Comparison of ENCODE assay signal across 19 mouse cellular contexts in genomic region chr11:78500623-78501202, GRCm38 (mm10). TPM values are rescaled to one million over a fixed set of nuclear protein-coding genes. Genes with fewer than 3 reads are reported as not detected.
DNase-seq lines count a peak whose midpoint lies in the region; ATAC-seq lines count a peak whose summit lies in the region.
"Had no signal": no experiment of that assay in that cellular context is flagged by ENCODE, and none has a peak within 500 bp of the region (broad histone marks: within the 10 kb centered on the region; RNA-seq: fewer than 3 reads in every experiment).

No protein-coding gene starts in this region.

- ATAC-seq in midbrain, embryonic 14.5 days (ENCODE audit: low FRiP score, low TSS enrichment) = no peak
- ATAC-seq in liver, embryonic 11.5 days (replicated peaks; ENCODE audit: low FRiP score) = peak; percentile 29; the same call in 1 of the 2 replicates
- no peak for ATAC-seq in neural tube, embryonic 13.5 days (ENCODE audit: low read depth)

- no peak overlapping the region for H3K4me2 ChIP-seq in midbrain, embryonic 14.5 days (ENCODE audit: low read length)
- H3K4me2 ChIP-seq in liver, embryonic 11.5 days = peak overlapping the region; percentile 44
- peak overlapping the region; percentile 31 for H3K4me2 ChIP-seq in neural tube, embryonic 13.5 days
- H3K4me2 ChIP-seq: heart, embryonic 12.5 days; limb, embryonic 13.5 days had no signal

- peak; percentile 42 for DNase-seq in cerebellum, adult 9-11 months
- no peak for DNase-seq in cerebellum, adult 9-10 months
- no peak for DNase-seq in midbrain, embryonic 10.5 days (ENCODE audit: low spot score)
- DNase-seq in midbrain, embryonic 14.5 days = no peak
- DNase-seq in liver, embryonic 11.5 days (ENCODE audit: low spot score) = no peak
- DNase-seq in left cerebral cortex, adult 18-20 months (ENCODE audit: low spot score in 2 of 2) = no peak
- no peak for DNase-seq in urinary bladder, postnatal 25 days (ENCODE audit: low spot score)
- DNase-seq: adrenal gland, postnatal 25 days; cerebellum, adult 8-10 months; embryo, embryonic 11 days; heart, postnatal 4 days; kidney, adult 18-20 months; kidney, postnatal 25 days; lung, postnatal 10 days had no signal

- H3K4me3 ChIP-seq in midbrain, embryonic 10.5 days = peak overlapping the region; percentile 73
- H3K4me3 ChIP-seq in midbrain, embryonic 14.5 days (replicated peaks; ENCODE audit: low read depth, low read length) = no peak overlapping the region
- H3K4me3 ChIP-seq in liver, embryonic 11.5 days (ENCODE audit: low read depth, low read length) = peak overlapping the region; percentile 37
- H3K4me3 ChIP-seq in neural tube, embryonic 13.5 days = peak overlapping the region; percentile 21; the same call in 1 of the 2 replicates
- H3K4me3 ChIP-seq: heart, embryonic 12.5 days; limb, embryonic 13.5 days; megakaryocyte, embryonic 14.5 days had no signal

- peaks cover 9% of the 10 kb centered on the region for H3K36me3 ChIP-seq in midbrain, embryonic 10.5 days
- 0 out of 2 replicates have a peak, but pooled peaks cover 5% of the 10 kb centered on the region for H3K36me3 ChIP-seq in midbrain, embryonic 14.5 days (ENCODE audit: control insufficient read depth, insufficient read depth, low read length)
- H3K36me3 ChIP-seq in liver, embryonic 11.5 days (ENCODE audit: control insufficient read depth, insufficient read depth, low read length) = no peaks in the 10 kb centered on the region
- H3K36me3 ChIP-seq in neural tube, embryonic 13.5 days = peaks cover 8% of the 10 kb centered on the region
- H3K36me3 ChIP-seq: heart, embryonic 12.5 days had no signal

- H3K9ac ChIP-seq in midbrain, embryonic 14.5 days (replicated peaks; ENCODE audit: low read length) = no peak overlapping the region; the same call in 1 of the 2 replicates
- peak overlapping the region; percentile 30 for H3K9ac ChIP-seq in liver, embryonic 11.5 days (ENCODE audit: low read depth, low read length)
- H3K9ac ChIP-seq in neural tube, embryonic 13.5 days = peak overlapping the region; percentile 50; the same call in 1 of the 2 replicates
- H3K9ac ChIP-seq: heart, embryonic 12.5 days; limb, embryonic 13.5 days had no signal

- WGBS in midbrain, embryonic 10.5 days = 83% methylated on average over 9 of the region's 9 CpGs
- WGBS in midbrain, embryonic 14.5 days = 80% methylated on average over 9 of the region's 9 CpGs
- 68% methylated on average over 9 of the region's 9 CpGs for WGBS in liver, embryonic 11.5 days
- 78% methylated on average over 9 of the region's 9 CpGs for WGBS in neural tube, embryonic 13.5 days

- peaks cover 47% of the 10 kb centered on the region for H3K27me3 ChIP-seq in midbrain, embryonic 10.5 days (ENCODE audit: low read depth, poor library complexity, severe bottlenecking)
- 0 out of 2 replicates have a peak, but pooled peaks cover 5% of the 10 kb centered on the region for H3K27me3 ChIP-seq in midbrain, embryonic 14.5 days (ENCODE audit: control insufficient read depth, insufficient read depth, low read length)
- peaks cover 41% of the 10 kb centered on the region for H3K27me3 ChIP-seq in liver, embryonic 11.5 days (replicated peaks; ENCODE audit: control insufficient read depth, insufficient read depth, low read length)
- peaks cover 21% of the 10 kb centered on the region for H3K27me3 ChIP-seq in neural tube, embryonic 13.5 days

- H3K4me1 ChIP-seq in midbrain, embryonic 10.5 days = peaks cover 56% of the 10 kb centered on the region
- peaks cover 11% of the 10 kb centered on the region for H3K4me1 ChIP-seq in midbrain, embryonic 14.5 days (ENCODE audit: control insufficient read depth, insufficient read depth, low read length)
- H3K4me1 ChIP-seq in liver, embryonic 11.5 days (replicated peaks; ENCODE audit: control insufficient read depth, insufficient read depth, low read length) = peaks cover 7% of the 10 kb centered on the region
- peaks cover 21% of the 10 kb centered on the region for H3K4me1 ChIP-seq in neural tube, embryonic 13.5 days (replicated peaks)

- no peaks in the 10 kb centered on the region for H3K9me3 ChIP-seq in midbrain, embryonic 10.5 days (replicated peaks)
- no peaks in the 10 kb centered on the region for H3K9me3 ChIP-seq in midbrain, embryonic 14.5 days (ENCODE audit: control insufficient read depth, low read length)
- no peaks in the 10 kb centered on the region for H3K9me3 ChIP-seq in liver, embryonic 11.5 days (ENCODE audit: control insufficient read depth, low read length)
- no peaks in the 10 kb centered on the region for H3K9me3 ChIP-seq in neural tube, embryonic 13.5 days
- H3K9me3 ChIP-seq: heart, embryonic 12.5 days; limb, embryonic 13.5 days; megakaryocyte, embryonic 14.5 days had no signal

- peak overlapping the region; percentile 80 for H3K27ac ChIP-seq in midbrain, embryonic 10.5 days (replicated peaks)
- H3K27ac ChIP-seq in midbrain, embryonic 14.5 days (replicated peaks; ENCODE audit: low read depth, low read length) = no peak overlapping the region
- H3K27ac ChIP-seq in liver, embryonic 11.5 days (ENCODE audit: low read depth, low read length) = peak overlapping the region; percentile 57; the same call in 1 of the 2 replicates
- H3K27ac ChIP-seq in neural tube, embryonic 13.5 days (replicated peaks) = no peak overlapping the region
- H3K27ac ChIP-seq: limb, embryonic 13.5 days had no signal

RNA-seq across cellular contexts. Expression of gene Vtn, which starts 1.8 kb away (rescaled TPM):
- 116 and 119 TPM in 2 replicates for polyA plus RNA-seq in midbrain, embryonic 10.5 days (2016; fragmentation: Nextera tagmentation; extraction: Ambion mirVana)
- 40.0 and 134 TPM in 2 replicates for polyA plus RNA-seq in midbrain, embryonic 14.5 days (2014; fragmentation: Nextera tagmentation; extraction: Ambion mirVana)
- 220 and 245 TPM in 2 replicates for polyA plus RNA-seq in liver, embryonic 11.5 days (2014; fragmentation: Nextera tagmentation; extraction: Ambion mirVana)
- polyA plus RNA-seq in neural tube, embryonic 13.5 days (2015; fragmentation: Nextera tagmentation; extraction: Ambion mirVana) = 181 and 197 TPM in 2 replicates
- 10 to 100 TPM; 75.1 to 84.9 TPM for total RNA-seq in left cerebral cortex, adult 18-20 months (2021)

RNA-seq across cellular contexts. Expression of gene Sebox, which starts 2.5 kb away (rescaled TPM):
- 0.20 TPM in 1 of 2 replicates, not detected in the other for polyA plus RNA-seq in midbrain, embryonic 10.5 days (2016; fragmentation: Nextera tagmentation; extraction: Ambion mirVana)
- not detected in 2 replicates for polyA plus RNA-seq in midbrain, embryonic 14.5 days (2014; fragmentation: Nextera tagmentation; extraction: Ambion mirVana)
- polyA plus RNA-seq in liver, embryonic 11.5 days (2014; fragmentation: Nextera tagmentation; extraction: Ambion mirVana) = 0.21 and 0.32 TPM in 2 replicates
- polyA plus RNA-seq in neural tube, embryonic 13.5 days (2015; fragmentation: Nextera tagmentation; extraction: Ambion mirVana) = 0.15 TPM in 1 of 2 replicates, not detected in the other
- total RNA-seq in left cerebral cortex, adult 18-20 months (2021) = under 1 TPM; 0.49 to 0.93 TPM
- total RNA-seq: adrenal gland, postnatal 25 days; gastrocnemius, postnatal 4 days; heart, postnatal 4 days had no signal
- polyA plus RNA-seq: heart, embryonic 12.5 days; limb, embryonic 13.5 days had no signal

RNA-seq across cellular contexts. Expression of gene Sarm1, which starts 3.2 kb away (rescaled TPM):
- polyA plus RNA-seq in midbrain, embryonic 10.5 days (2016; fragmentation: Nextera tagmentation; extraction: Ambion mirVana) = 16.9 and 23.9 TPM in 2 replicates
- 49.7 and 55.6 TPM in 2 replicates for polyA plus RNA-seq in midbrain, embryonic 14.5 days (2014; fragmentation: Nextera tagmentation; extraction: Ambion mirVana)
- 0.44 and 0.71 TPM in 2 replicates for polyA plus RNA-seq in liver, embryonic 11.5 days (2014; fragmentation: Nextera tagmentation; extraction: Ambion mirVana)
- 41.1 and 43.0 TPM in 2 replicates for polyA plus RNA-seq in neural tube, embryonic 13.5 days (2015; fragmentation: Nextera tagmentation; extraction: Ambion mirVana)
- 10 to 100 TPM; 31.3 to 32.5 TPM for total RNA-seq in left cerebral cortex, adult 18-20 months (2021)

RNA-seq across cellular contexts. Expression of gene Tmem199, which starts 11.3 kb away (rescaled TPM):
- polyA plus RNA-seq in midbrain, embryonic 10.5 days (2016; fragmentation: Nextera tagmentation; extraction: Ambion mirVana) = 81.8 and 88.8 TPM in 2 replicates
- polyA plus RNA-seq in midbrain, embryonic 14.5 days (2014; fragmentation: Nextera tagmentation; extraction: Ambion mirVana) = 104 and 108 TPM in 2 replicates
- 59.9 and 61.9 TPM in 2 replicates for polyA plus RNA-seq in liver, embryonic 11.5 days (2014; fragmentation: Nextera tagmentation; extraction: Ambion mirVana)
- 92.7 and 101 TPM in 2 replicates for polyA plus RNA-seq in neural tube, embryonic 13.5 days (2015; fragmentation: Nextera tagmentation; extraction: Ambion mirVana)
- total RNA-seq in left cerebral cortex, adult 18-20 months (2021) = 10 to 100 TPM; 44.2 to 45.6 TPM

RNA-seq across cellular contexts. Expression of gene Poldip2, which starts 11.3 kb away (rescaled TPM):
- 148 and 157 TPM in 2 replicates for polyA plus RNA-seq in midbrain, embryonic 10.5 days (2016; fragmentation: Nextera tagmentation; extraction: Ambion mirVana)
- 165 and 171 TPM in 2 replicates for polyA plus RNA-seq in midbrain, embryonic 14.5 days (2014; fragmentation: Nextera tagmentation; extraction: Ambion mirVana)
- polyA plus RNA-seq in liver, embryonic 11.5 days (2014; fragmentation: Nextera tagmentation; extraction: Ambion mirVana) = 151 and 154 TPM in 2 replicates
- 178 and 191 TPM in 2 replicates for polyA plus RNA-seq in neural tube, embryonic 13.5 days (2015; fragmentation: Nextera tagmentation; extraction: Ambion mirVana)
- total RNA-seq in left cerebral cortex, adult 18-20 months (2021) = 100 to 1,000 TPM; 106 to 118 TPM

Comparison
In these comparisons a context has a peak if more than half of its experiments do, and no peak if none do; other contexts are left out.
1. H3K27ac ChIP-seq: peak in midbrain, embryonic 10.5 days (single experiment) and liver, embryonic 11.5 days (single experiment); none in midbrain, embryonic 14.5 days (single experiment) and neural tube, embryonic 13.5 days (single experiment).
2. RNA of gene Sarm1, which starts 3.2 kb away (polyA plus RNA-seq): 49.7 to 55.6 TPM in midbrain, embryonic 14.5 days, 41.1 to 43.0 TPM in neural tube, embryonic 13.5 days and 16.9 to 23.9 TPM in midbrain, embryonic 10.5 days; 0.44 to 0.71 TPM in liver, embryonic 11.5 days; every median in the first group is over 10 times any median in the second.